In genomic region chr11:120315832-120316689, GRCm38 (mm10) we compare ENCODE assay signal across 8 mouse cellular contexts. TPM values are rescaled to one million over a fixed set of nuclear protein-coding genes. Genes with fewer than 3 reads are reported as not detected.
DNase-seq lines count a peak whose midpoint lies in the region; ATAC-seq and TF ChIP-seq lines count a peak whose summit lies in the region.

No protein-coding gene starts in this region.

- H3K4me3 ChIP-seq in ES-Bruce4 (ENCODE audit: low read depth, low read length) = peak overlapping the region; percentile 68
- H3K4me3 ChIP-seq in forebrain, embryonic 12.5 days (replicated peaks) = peak overlapping the region; percentile 46
- H3K4me3 ChIP-seq in heart, postnatal 0 days (ENCODE audit: low read depth, low read length) = peak overlapping the region; percentile 50
- H3K4me3 ChIP-seq in liver, embryonic 14.5 days (ENCODE audit: insufficient read depth in 1 of 2, low read depth in 2 of 2, low read length in 2 of 2) = peak overlapping the region; percentile 66 to 73
- H3K4me3 ChIP-seq in stomach, embryonic 15.5 days (replicated peaks) = peak overlapping the region; percentile 51

- no peak for TF ChIP-seq EP300 in ES-Bruce4 (IDR thresholded peaks at IDR 0.05; ENCODE audit: insufficient read depth, low read depth, low read length)
- peak; percentile 74; the same call in 1 of the 2 replicates for TF ChIP-seq EP300 in heart, postnatal 0 days (IDR thresholded peaks at IDR 0.05; ENCODE audit: low read depth)
- TF ChIP-seq EP300 in liver, embryonic 14.5 days (IDR thresholded peaks at IDR 0.05; ENCODE audit: low read depth) = peak; percentile 44; the same call in 1 of the 2 replicates

- H3K4me1 ChIP-seq in ES-Bruce4 (ENCODE audit: control insufficient read depth, insufficient read depth, low read length) = peaks cover 5% of the 10 kb centered on the region
- H3K4me1 ChIP-seq in forebrain, embryonic 12.5 days = peaks cover 40% of the 10 kb centered on the region
- H3K4me1 ChIP-seq in heart, postnatal 0 days (ENCODE audit: control insufficient read depth, insufficient read depth) = peaks cover 22% of the 10 kb centered on the region
- H3K4me1 ChIP-seq in liver, embryonic 14.5 days (replicated peaks; ENCODE audit: control insufficient read depth in 2 of 2, insufficient read depth in 2 of 2, low read length in 1 of 2) = peaks cover 16% of the 10 kb centered on the region in 2 experiments
- peaks cover 28% of the 10 kb centered on the region for H3K4me1 ChIP-seq in stomach, embryonic 15.5 days

- peaks cover 10% of the 10 kb centered on the region; the same call in 1 of the 2 replicates for H3K9me3 ChIP-seq in ES-Bruce4 (replicated peaks; ENCODE audit: control insufficient read depth, insufficient read depth, low read length, poor library complexity, severe bottlenecking)
- no peaks in the 10 kb centered on the region for H3K9me3 ChIP-seq in forebrain, embryonic 12.5 days
- no peaks in the 10 kb centered on the region for H3K9me3 ChIP-seq in heart, postnatal 0 days (replicated peaks; ENCODE audit: control insufficient read depth, low read length)
- no peaks in the 10 kb centered on the region for H3K9me3 ChIP-seq in liver, embryonic 14.5 days (ENCODE audit: control insufficient read depth, low read length)
- no peaks in the 10 kb centered on the region for H3K9me3 ChIP-seq in stomach, embryonic 15.5 days

- no peak for TF ChIP-seq CTCF in ES-Bruce4 (IDR thresholded peaks at IDR 0.05; ENCODE audit: low read depth, low read length)
- no peak for TF ChIP-seq CTCF in heart, postnatal 0 days (IDR thresholded peaks at IDR 0.05; ENCODE audit: low read depth)
- TF ChIP-seq CTCF in liver, embryonic 14.5 days (IDR thresholded peaks at IDR 0.05; ENCODE audit: low read depth) = no peak

- TF ChIP-seq POLR2A in ES-Bruce4 (IDR thresholded peaks at IDR 0.05; ENCODE audit: insufficient read depth, low read length) = peak; percentile 79

- no peaks in the 10 kb centered on the region for H3K36me3 ChIP-seq in ES-Bruce4 (ENCODE audit: control insufficient read depth, insufficient read depth, low read length, poor library complexity, severe bottlenecking)
- no peaks in the 10 kb centered on the region for H3K36me3 ChIP-seq in forebrain, embryonic 12.5 days (replicated peaks)
- no peaks in the 10 kb centered on the region for H3K36me3 ChIP-seq in heart, postnatal 0 days (replicated peaks; ENCODE audit: control insufficient read depth, insufficient read depth, low read length)
- no peaks in the 10 kb centered on the region for H3K36me3 ChIP-seq in liver, embryonic 14.5 days (replicated peaks; ENCODE audit: control insufficient read depth, insufficient read depth, low read depth)
- no peaks in the 10 kb centered on the region for H3K36me3 ChIP-seq in stomach, embryonic 15.5 days

- peak overlapping the region; percentile 73 for H3K9ac ChIP-seq in ES-Bruce4 (ENCODE audit: low read depth, poor library complexity, severe bottlenecking)
- peak overlapping the region; percentile 71 for H3K9ac ChIP-seq in forebrain, embryonic 12.5 days
- H3K9ac ChIP-seq in heart, postnatal 0 days (replicated peaks; ENCODE audit: low read depth, low read length) = peak overlapping the region; percentile 71
- H3K9ac ChIP-seq in liver, embryonic 14.5 days (replicated peaks) = peak overlapping the region; percentile 82
- H3K9ac ChIP-seq in stomach, embryonic 15.5 days = peak overlapping the region; percentile 79

- 4% methylated on average over 35 of the region's 37 CpGs for WGBS in forebrain, embryonic 12.5 days
- 5% methylated on average over 37 of the region's 37 CpGs for WGBS in heart, postnatal 0 days
- 5% methylated on average over 37 of the region's 37 CpGs for WGBS in liver, embryonic 14.5 days (ENCODE audit: insufficient replicate concordance)
- 2% methylated on average over 29 of the region's 37 CpGs for WGBS in stomach, embryonic 15.5 days

- peak overlapping the region; percentile 70 for H3K27ac ChIP-seq in ES-Bruce4 (ENCODE audit: insufficient read depth, low read length)
- peak overlapping the region; percentile 98 for H3K27ac ChIP-seq in forebrain, embryonic 12.5 days
- H3K27ac ChIP-seq in heart, postnatal 0 days (ENCODE audit: low read depth) = peak overlapping the region; percentile 99
- peak overlapping the region; percentile 90 for H3K27ac ChIP-seq in liver, embryonic 14.5 days
- peak overlapping the region; percentile 99 for H3K27ac ChIP-seq in stomach, embryonic 15.5 days

- DNase-seq in c-Kit-positive CD71-positive TER-119-positive erythroid progenitor cells, embryonic 14.5 days (ENCODE audit: low spot score) = peak; percentile 94
- peak; percentile 97 for DNase-seq in heart, postnatal 0 days (ENCODE audit: low spot score)
- peak; percentile 92 to 97 for DNase-seq in kidney, postnatal 36 days
- DNase-seq in liver, embryonic 14.5 days (ENCODE audit: low read depth in 3 of 3, low spot score in 3 of 3) = peak; percentile 89 to 90 (median 90)
- DNase-seq in neural tube, embryonic 10.5 days (ENCODE audit: extremely low spot score, low spot score) = peak; percentile 90

- ATAC-seq in forebrain, embryonic 12.5 days (ENCODE audit: low FRiP score) = peak; percentile 95
- peak; percentile 97 for ATAC-seq in heart, postnatal 0 days (ENCODE audit: insufficient read depth, low read depth)
- ATAC-seq in liver, embryonic 14.5 days (ENCODE audit: insufficient read depth) = peak; percentile 98
- ATAC-seq in stomach, embryonic 15.5 days (ENCODE audit: insufficient read depth, low FRiP score, low read depth) = peak; percentile 97

- H3K4me2 ChIP-seq in forebrain, embryonic 12.5 days = peak overlapping the region; percentile 73
- H3K4me2 ChIP-seq in heart, postnatal 0 days (ENCODE audit: low read depth, low read length) = peak overlapping the region; percentile 90
- peak overlapping the region; percentile 99 for H3K4me2 ChIP-seq in liver, embryonic 14.5 days (ENCODE audit: low read depth)
- peak overlapping the region; percentile 80 for H3K4me2 ChIP-seq in stomach, embryonic 15.5 days

- no peaks in the 10 kb centered on the region for H3K27me3 ChIP-seq in ES-Bruce4 (ENCODE audit: control insufficient read depth, insufficient read depth, low read length, poor library complexity, severe bottlenecking)
- H3K27me3 ChIP-seq in forebrain, embryonic 12.5 days = no peaks in the 10 kb centered on the region
- no peaks in the 10 kb centered on the region for H3K27me3 ChIP-seq in heart, postnatal 0 days (ENCODE audit: control insufficient read depth, insufficient read depth, low read length)
- H3K27me3 ChIP-seq in liver, embryonic 14.5 days (ENCODE audit: control insufficient read depth, insufficient read depth, low read length) = no peaks in the 10 kb centered on the region
- H3K27me3 ChIP-seq in stomach, embryonic 15.5 days (replicated peaks) = no peaks in the 10 kb centered on the region

RNA-seq across cellular contexts. Expression of gene Actg1, which starts 32.3 kb away (rescaled TPM):
- polyA plus RNA-seq in ES-Bruce4 (2011; ENCODE audit: insufficient read depth, insufficient read length, low read depth, missing spikeins) = 2,484 and 2,505 TPM in 2 replicates
- 2,923 and 2,975 TPM in 2 replicates for polyA plus RNA-seq in forebrain, embryonic 12.5 days (2016; fragmentation: Nextera tagmentation; extraction: Ambion mirVana)
- 700 and 751 TPM in 2 replicates for total RNA-seq in heart, postnatal 0 days (2014; rRNA removed; ENCODE audit: low replicate concordance)
- 639 and 714 TPM in 2 replicates for polyA plus RNA-seq in heart, postnatal 0 days (2015; fragmentation: Nextera tagmentation; extraction: Ambion mirVana)
- 256 and 265 TPM in 2 replicates for polyA plus RNA-seq in liver, embryonic 14.5 days (2012; rRNA removed)
- 451 and 544 TPM in 2 replicates for polyA plus RNA-seq in liver, embryonic 14.5 days (2014; fragmentation: Nextera tagmentation; extraction: Ambion mirVana)
- 2,501 and 2,557 TPM in 2 replicates for polyA plus RNA-seq in stomach, embryonic 15.5 days (2015; fragmentation: Nextera tagmentation; extraction: Ambion mirVana)

RNA-seq across cellular contexts. Expression of gene Fscn2, which starts 45.3 kb away (rescaled TPM):
- not detected in 2 replicates for polyA plus RNA-seq in ES-Bruce4 (2011; ENCODE audit: insufficient read depth, insufficient read length, low read depth, missing spikeins)
- polyA plus RNA-seq in forebrain, embryonic 12.5 days (2016; fragmentation: Nextera tagmentation; extraction: Ambion mirVana) = 0.82 and 0.91 TPM in 2 replicates
- not detected in 2 replicates for total RNA-seq in heart, postnatal 0 days (2014; rRNA removed; ENCODE audit: low replicate concordance)
- polyA plus RNA-seq in heart, postnatal 0 days (2015; fragmentation: Nextera tagmentation; extraction: Ambion mirVana) = 0.65 and 0.68 TPM in 2 replicates
- not detected in 2 replicates for polyA plus RNA-seq in liver, embryonic 14.5 days (2012; rRNA removed)
- polyA plus RNA-seq in liver, embryonic 14.5 days (2014; fragmentation: Nextera tagmentation; extraction: Ambion mirVana) = not detected in 2 replicates
- polyA plus RNA-seq in stomach, embryonic 15.5 days (2015; fragmentation: Nextera tagmentation; extraction: Ambion mirVana) = 0.49 and 0.85 TPM in 2 replicates

Comparison
In these comparisons a context has a peak if more than half of its experiments do, and no peak if none do; other contexts are left out.
1. Peak in every context shown above with its lines: DNase-seq, ATAC-seq, H3K4me3 ChIP-seq and H3K27ac ChIP-seq.